Mouse (Mus musculus) testis, adult 2 months (tissue): ENCODE measurements around the gene Olfr263. TPM values are rescaled to one million over a fixed set of nuclear protein-coding genes. Genes with fewer than 3 reads are reported as not detected.

ENCODE experiments used
- H3K27ac ChIP-seq: fragments of 200-500 bp; 2 replicates; pipeline ENCODE4 v1.5.1; 2012; ENCODE audit warnings: low read depth, low read length; ENCODE audit not compliant: control insufficient read depth, insufficient read depth
- H3K27me3 ChIP-seq: fragments of 200-500 bp; 2 replicates; pipeline ENCODE4 v1.6.1; 2012; ENCODE audit warnings: mild to moderate bottlenecking, low read length, moderate library complexity; ENCODE audit not compliant: control insufficient read depth, insufficient read depth
- H3K36me3 ChIP-seq: fragments of 200-500 bp; 2 replicates; pipeline ENCODE4 v1.6.1; 2012; ENCODE audit warnings: mild to moderate bottlenecking, low read length; ENCODE audit not compliant: control insufficient read depth, insufficient read depth
- H3K4me1 ChIP-seq: fragments of 200-500 bp; 2 replicates; pipeline ENCODE4 v1.6.1; 2012; ENCODE audit warnings: low read length; ENCODE audit not compliant: control insufficient read depth, insufficient read depth
- H3K4me3 ChIP-seq: fragments of 200-500 bp; 2 replicates; pipeline ENCODE4 v1.5.1; 2012; ENCODE audit warnings: low read depth, mild to moderate bottlenecking, low read length, moderate library complexity, mixed read lengths; ENCODE audit not compliant: control insufficient read depth
- CTCF ChIP-seq: fragments of 200-500 bp; IDR thresholded peaks from 2 replicates; pipeline ENCODE4 v1.5.1; 2012; ENCODE audit warnings: low read depth, mild to moderate bottlenecking, inconsistent platforms, low read length, moderate library complexity; ENCODE audit not compliant: control insufficient read depth, insufficient read depth, insufficient replicate concordance
- POLR2A ChIP-seq: fragments of 200-500 bp; IDR thresholded peaks from 2 replicates; pipeline ENCODE4 v1.6.1; 2012; ENCODE audit warnings: low read depth, mild to moderate bottlenecking, inconsistent platforms, low read length, moderate library complexity; ENCODE audit not compliant: control insufficient read depth
- polyA plus RNA-seq: library from polyadenylated mRNA; depleted of rRNA; stranded (reverse); fragments of >200 nt; gene quantifications from 2 replicates; pipeline ENCODE4 v1.2.3, GENCODE M21; 2012

Gene Olfr263
- polyA plus RNA-seq, 1 experiment = not detected

- peaks cover 17% of the 10 kb centered on the region for H3K4me1 ChIP-seq
- no peak overlapping the region for H3K4me3 ChIP-seq
- no peak overlapping the region for H3K27ac ChIP-seq
- no peaks in the 10 kb centered on the region for H3K27me3 ChIP-seq
- no peaks in the 10 kb centered on the region for H3K36me3 ChIP-seq
- TF ChIP-seq CTCF (no peak), POLR2A (no peak)
These were observed 33.2 kb downstream of the Olfr263 start for GRCm38 (mm10) chr13:21162591-21162990.

- no peak for TF ChIP-seq CTCF
- TF ChIP-seq POLR2A = no peak
- peaks cover 5% of the 10 kb centered on the region for H3K4me1 ChIP-seq
- peak overlapping the region; percentile 37; the same call in 1 of the 2 replicates for H3K4me3 ChIP-seq
- no peak overlapping the region for H3K27ac ChIP-seq
- no peaks in the 10 kb centered on the region for H3K27me3 ChIP-seq
- H3K36me3 ChIP-seq = no peaks in the 10 kb centered on the region
These were observed 37.8 kb downstream of the Olfr263 start for GRCm38 (mm10) chr13:21166936-21167909.

GRCm38 (mm10) chr13:21167910-21168300, 38.5 kb downstream of the Olfr263 start:
- no peak overlapping the region for H3K27ac ChIP-seq
- no peaks in the 10 kb centered on the region for H3K36me3 ChIP-seq
- no peak overlapping the region; the same call in 1 of the 2 replicates for H3K4me3 ChIP-seq
- TF ChIP-seq POLR2A (no peak), CTCF (no peak)
- H3K27me3 ChIP-seq = no peaks in the 10 kb centered on the region
- H3K4me1 ChIP-seq = peaks cover 8% of the 10 kb centered on the region

GRCm38 (mm10) chr13:21168371-21169011, 39.1 kb downstream of the Olfr263 start:
- no peak for TF ChIP-seq POLR2A
- TF ChIP-seq CTCF = no peak
- H3K4me1 ChIP-seq = peaks cover 10% of the 10 kb centered on the region
- no peak overlapping the region for H3K27ac ChIP-seq
- H3K27me3 ChIP-seq = no peaks in the 10 kb centered on the region
- no peaks in the 10 kb centered on the region for H3K36me3 ChIP-seq
- H3K4me3 ChIP-seq = peak overlapping the region; percentile 74

- Histone ChIP-seq H3K27me3 (no peaks in the 10 kb centered on the region), H3K27ac (no peak overlapping the region), H3K36me3 (no peaks in the 10 kb centered on the region), H3K4me3 (peak overlapping the region; percentile 27; the same call in 1 of the 2 replicates), H3K4me1 (peaks cover 10% of the 10 kb centered on the region)
- TF ChIP-seq CTCF (no peak), POLR2A (no peak)
These were observed 39.8 kb downstream of the Olfr263 start for GRCm38 (mm10) chr13:21169121-21169656.

GRCm38 (mm10) chr13:21169657-21170430, 40.4 kb downstream of the Olfr263 start:
- TF ChIP-seq CTCF (no peak), POLR2A (no peak)
- no peaks in the 10 kb centered on the region for H3K36me3 ChIP-seq
- H3K4me1 ChIP-seq = peaks cover 10% of the 10 kb centered on the region
- H3K4me3 ChIP-seq = peak overlapping the region; percentile 66
- no peaks in the 10 kb centered on the region for H3K27me3 ChIP-seq
- no peak overlapping the region for H3K27ac ChIP-seq
